Mouse (Mus musculus) lung, adult 2 months (tissue): ENCODE data around the gene Rpp38. TPM values are rescaled to one million over a fixed set of nuclear protein-coding genes. Genes with fewer than 3 reads are reported as not detected.

Source experiments
- DNase-seq: peaks from one replicate; pipeline ENCODE4 v3.0.0; 2022
- H3K4me1 ChIP-seq: fragments of 200-500 bp; 2 replicates; pipeline ENCODE4 v1.6.1; 2011; ENCODE audit warnings: low read length; ENCODE audit not compliant: control insufficient read depth, insufficient read depth
- H3K4me3 ChIP-seq: fragments of 200-500 bp; replicated peaks from 2 replicates; pipeline ENCODE3; 2011; ENCODE audit warnings: low read depth, mild to moderate bottlenecking, control low read depth, low read length; ENCODE audit errors: extremely low read depth
- CTCF ChIP-seq: fragments of 200-500 bp; IDR thresholded peaks from 2 replicates; pipeline ENCODE4 v1.5.1; 2011; ENCODE audit warnings: mild to moderate bottlenecking, low read length, control low read depth; ENCODE audit not compliant: insufficient read depth
- POLR2A ChIP-seq: fragments of 200-500 bp; IDR thresholded peaks from 2 replicates; pipeline ENCODE4 v1.6.1; 2011; ENCODE audit warnings: low read depth, mild to moderate bottlenecking, control low read depth, low read length, borderline replicate concordance; ENCODE audit errors: extremely low read depth
- WGBS: fragments of 180-500 bp; shearing (Covaris S2); methylation state at CpG from one replicate; pipeline ENCODE4 v1.1.7; 2018; 5-methylcytosine and 5-hydroxymethylcytosine counted together
- polyA plus RNA-seq: library from polyadenylated mRNA; depleted of rRNA; stranded (reverse); fragments of >200 nt; gene quantifications from 2 replicates; pipeline ENCODE4 v1.2.3, GENCODE M21; 2012

The Rpp38 gene
- polyA plus RNA-seq, 1 experiment, result 2.2 TPM

DNA sequence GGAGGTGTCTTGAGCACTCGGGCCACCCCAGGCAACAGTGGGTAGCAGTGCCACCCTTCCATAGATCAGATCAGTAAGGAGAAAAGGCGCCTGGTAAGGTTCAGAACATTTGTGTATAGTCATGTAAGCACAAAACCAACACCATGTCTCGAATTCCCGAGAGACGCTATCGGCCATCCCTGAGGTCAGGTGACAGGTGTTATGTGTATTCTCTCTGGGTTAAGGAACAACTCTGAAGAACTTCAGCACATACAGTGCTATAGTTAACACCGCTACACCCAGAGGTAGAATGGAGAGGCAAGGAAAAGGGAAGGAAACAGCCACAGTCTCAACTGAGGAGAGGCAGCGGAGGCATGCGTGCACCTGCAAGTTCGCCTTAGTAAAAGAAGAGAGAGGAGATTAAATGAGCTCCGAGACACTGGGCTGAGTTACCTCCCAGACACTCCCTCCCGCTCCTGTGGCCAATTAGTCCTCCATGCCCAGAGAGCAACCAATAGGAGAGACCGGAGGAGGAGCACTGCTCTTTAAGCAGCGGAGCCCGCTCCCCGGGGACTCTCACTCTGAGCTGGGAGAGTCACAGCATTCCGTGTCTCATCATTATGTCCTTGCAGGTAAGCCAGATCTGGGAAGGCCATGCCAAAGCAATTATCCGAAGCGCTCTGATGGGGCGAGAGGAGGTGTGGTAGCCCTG, 3.3 kb upstream of the Rpp38 start, which contains the start of gene Acbd7:
Acbd7 (plus strand) TSS at position 558 of the 691 bp plus-strand sequence.
- TF ChIP-seq POLR2A (no peak), CTCF (no peak)
- DNase-seq, result peak; percentile 31
- Histone ChIP-seq H3K4me3 (peak within 1 kb of the TSS; percentile 6), H3K4me1 (no peaks in the 10 kb centered on the region)
- WGBS, result 4% methylated on average over 20 of the region's 20 CpGs

- no peak for DNase-seq
- no peak for TF ChIP-seq CTCF
- Histone ChIP-seq H3K4me1 (no peaks in the 10 kb centered on the region), H3K4me3 (no peak overlapping the region)
- 90% methylated on average over 12 of the region's 12 CpGs for WGBS
These were observed 1.3 kb upstream of the Rpp38 start for GRCm38 (mm10) chr2:3333761-3334160.

DNA sequence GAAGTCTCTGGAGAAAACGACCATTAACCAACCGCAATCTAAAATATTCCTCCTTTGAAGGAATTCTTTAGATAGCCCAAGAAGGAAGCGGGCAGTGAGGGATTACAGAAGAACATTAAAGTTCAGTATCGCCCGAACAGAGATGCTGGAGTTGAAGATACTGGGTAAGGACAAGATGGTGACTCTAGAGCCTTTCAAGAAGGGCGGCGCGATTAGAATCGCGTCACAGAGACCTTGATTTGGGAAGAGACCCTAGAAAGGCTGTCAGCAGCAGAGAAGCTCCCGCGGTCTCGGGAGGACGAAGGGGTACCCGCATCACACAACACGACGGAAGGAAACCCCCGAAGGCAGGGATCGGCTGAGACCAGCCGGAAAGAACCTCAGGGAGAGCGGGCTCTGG, 387 bp downstream of the Rpp38 start:
- Histone ChIP-seq H3K4me1 (no peaks in the 10 kb centered on the region), H3K4me3 (peak overlapping the region; percentile 81)
- under 1% methylated on average over 21 of the region's 21 CpGs for WGBS
- no peak for DNase-seq
- no peak for TF ChIP-seq CTCF
- no peak for TF ChIP-seq POLR2A

DNA sequence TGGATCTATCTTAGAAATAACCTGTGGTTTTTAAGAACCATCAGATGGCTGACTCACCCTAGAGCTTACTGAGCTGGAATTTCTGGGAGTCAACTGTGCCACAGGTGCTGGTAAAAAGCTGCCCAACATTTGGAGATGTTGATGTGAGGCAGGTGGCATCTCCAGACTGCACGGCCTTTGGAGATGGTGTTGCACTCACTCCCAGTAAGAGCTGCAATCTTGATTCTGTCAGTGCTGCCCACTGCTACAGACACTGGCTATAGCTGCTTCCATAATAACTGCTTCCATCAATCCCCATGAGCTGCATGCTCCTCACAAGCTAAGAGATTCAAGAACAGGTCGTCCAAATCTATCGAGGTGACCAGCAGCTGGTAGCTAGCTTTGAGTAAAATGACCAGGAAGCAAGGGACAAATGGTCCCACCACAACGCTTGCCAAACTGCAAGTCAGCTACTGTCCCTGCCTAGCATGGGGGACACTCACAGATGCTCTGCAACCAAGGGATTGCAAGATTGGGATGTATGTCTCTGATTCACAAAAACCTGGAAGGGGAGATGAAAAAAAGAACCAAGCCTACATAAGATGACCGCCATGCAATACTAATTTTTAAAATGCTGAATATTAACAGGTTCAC, 1.3 kb downstream of the Rpp38 start:
- 67% methylated on average over 5 of the region's 5 CpGs for WGBS
- no peaks in the 10 kb centered on the region for H3K4me1 ChIP-seq
- TF ChIP-seq CTCF, result no peak
- TF ChIP-seq POLR2A, result no peak

GRCm38 (mm10) chr2:3327351-3327750, 5.1 kb downstream of the Rpp38 start:
- H3K4me1 ChIP-seq, result peaks cover 2% of the 10 kb centered on the region; the same call in 1 of the 2 replicates
- H3K4me3 ChIP-seq, result no peak overlapping the region
- 17% methylated on average over 1 of the region's 1 CpGs for WGBS
- peak; percentile 48 for DNase-seq
- TF ChIP-seq CTCF (peak; percentile 65), POLR2A (no peak)

More for the DNA sequence above, 1.3 kb downstream of the Rpp38 start:
- no peak overlapping the region for H3K4me3 ChIP-seq
- DNase-seq, result no peak

DNA sequence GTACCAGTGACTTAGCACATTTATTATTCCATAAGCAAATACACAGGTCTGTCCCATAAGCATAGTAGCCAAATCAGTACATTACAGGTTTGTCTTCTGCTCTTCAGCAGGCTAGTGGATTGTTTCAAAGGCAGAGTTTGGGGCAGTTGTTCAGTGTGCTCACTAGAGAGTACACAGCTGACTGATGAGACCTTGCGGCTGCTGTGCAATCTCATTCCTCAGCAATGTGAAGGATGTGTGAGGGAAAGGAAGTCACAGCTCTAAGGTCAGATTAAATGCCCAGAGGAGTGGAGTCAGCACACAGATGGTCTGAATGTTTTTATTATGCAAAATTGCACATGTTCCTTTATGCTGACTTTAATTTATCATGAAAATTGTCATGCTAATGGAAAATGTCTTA, 5.9 kb downstream of the Rpp38 start:
- H3K4me3 ChIP-seq, result no peak overlapping the region
- H3K4me1 ChIP-seq, result peaks cover 2% of the 10 kb centered on the region; the same call in 1 of the 2 replicates
- DNase-seq, result no peak
- no peak for TF ChIP-seq CTCF
- TF ChIP-seq POLR2A, result no peak
- 78% methylated on average over 1 of the region's 1 CpGs for WGBS

- Histone ChIP-seq H3K4me1 (peaks cover 2% of the 10 kb centered on the region; the same call in 1 of the 2 replicates), H3K4me3 (no peak overlapping the region)
- DNase-seq, result no peak
- 92% methylated on average over 7 of the region's 7 CpGs for WGBS
- TF ChIP-seq POLR2A (no peak), CTCF (no peak)
These were observed 7.9 kb downstream of the Rpp38 start for GRCm38 (mm10) chr2:3324381-3325130.

DNA sequence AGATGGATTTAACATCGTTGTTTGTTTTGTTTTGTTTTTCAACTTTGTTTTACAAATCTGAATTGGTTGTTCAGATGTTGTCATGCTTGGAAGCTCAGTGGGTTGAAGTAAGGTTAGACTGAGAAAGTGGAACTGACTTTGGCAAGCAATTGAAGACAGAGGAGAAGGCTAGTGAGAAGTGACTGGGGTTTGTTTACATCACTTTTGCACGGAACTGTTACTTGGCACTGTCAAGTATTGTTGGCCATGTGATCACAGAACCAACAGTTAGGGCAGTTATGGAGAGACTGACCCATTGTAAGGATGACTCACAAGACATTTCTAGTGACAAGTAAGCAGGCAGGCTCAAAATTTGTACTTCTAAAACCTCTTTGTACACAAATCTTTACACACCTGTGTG, 9.3 kb downstream of the Rpp38 start:
- TF ChIP-seq POLR2A (no peak), CTCF (no peak)

GRCm38 (mm10) chr2:3305426-3306025, 26.9 kb downstream of the Rpp38 start:
- 34% methylated on average over 3 of the region's 3 CpGs for WGBS
- no peak for TF ChIP-seq POLR2A
- TF ChIP-seq CTCF, result no peak
- no peak overlapping the region for H3K4me3 ChIP-seq
- no peak for DNase-seq
- H3K4me1 ChIP-seq, result no peaks in the 10 kb centered on the region

More for the DNA sequence above, 9.3 kb downstream of the Rpp38 start:
- DNase-seq, result no peak
- Histone ChIP-seq H3K4me1 (peaks cover 2% of the 10 kb centered on the region; the same call in 1 of the 2 replicates), H3K4me3 (no peak overlapping the region)
- WGBS, result 48% methylated on average over 2 of the region's 2 CpGs
